Mouse (Mus musculus): Measurements from ENCODE around the gene Trpm1. TPM values are rescaled to one million over a fixed set of nuclear protein-coding genes. Genes with fewer than 3 reads are reported as not detected.
"Not testable (repeated sequence)": the region's sequence is repeated elsewhere in the genome, so short reads cannot be mapped to it uniquely, and the experiment has no call there.

Trpm1 gene
- 1 to 10 TPM; 9.7 to 9.9 TPM for polyA plus RNA-seq (2017; shearing (Covaris generic))

DNA sequence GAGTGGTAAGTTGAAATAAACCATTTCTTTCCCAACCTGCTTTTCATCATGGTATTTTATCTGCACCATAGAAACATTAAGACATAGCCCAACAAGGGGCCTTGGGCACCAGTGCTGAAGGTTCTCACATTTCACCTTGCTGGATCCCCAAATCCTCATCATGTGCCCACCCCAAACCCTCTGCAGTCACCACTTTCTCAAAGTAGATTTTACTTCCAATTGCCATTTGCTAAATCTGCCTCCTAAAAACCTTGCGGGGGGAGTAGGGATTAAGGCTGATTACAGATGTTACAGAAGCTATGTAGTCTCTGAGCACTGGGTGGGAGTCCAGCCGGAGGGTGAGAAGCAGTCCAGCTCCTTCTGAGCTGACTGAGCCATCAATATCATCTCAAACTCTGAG is at the start of gene Trpm1:
Trpm1 (plus strand) TSS at position 301 of the 400 bp plus-strand sequence.
- no peak for ATAC-seq

DNA sequence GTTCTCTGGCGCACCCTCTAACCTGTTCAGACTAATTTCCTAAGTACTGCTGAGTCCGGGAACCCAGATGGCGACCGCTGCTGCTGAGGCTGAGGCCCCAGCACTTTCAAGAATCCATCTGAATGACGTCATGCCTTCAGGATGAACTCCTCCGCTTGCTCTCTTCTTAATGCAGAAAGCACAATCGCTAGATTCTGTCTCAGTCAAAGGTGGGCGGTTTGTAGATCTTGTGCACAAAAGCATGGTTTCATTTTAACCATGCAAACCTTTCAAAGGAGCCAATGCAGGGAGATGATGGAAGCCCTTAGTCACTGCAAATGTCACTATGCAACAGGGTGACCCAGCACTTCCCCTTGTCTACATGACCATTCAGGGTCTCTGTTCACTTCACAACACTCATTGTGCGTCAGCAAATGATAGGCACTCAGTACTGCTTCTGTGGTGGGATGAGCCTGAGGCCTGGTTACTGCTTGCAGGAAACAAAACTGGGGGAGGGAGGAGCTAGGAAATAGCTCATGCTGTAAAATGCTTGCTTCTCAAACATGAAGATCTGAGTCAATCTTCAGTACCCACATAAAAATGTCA is 31.4 kb upstream of the Trpm1 start:
- ATAC-seq, result peak; percentile 94

DNA sequence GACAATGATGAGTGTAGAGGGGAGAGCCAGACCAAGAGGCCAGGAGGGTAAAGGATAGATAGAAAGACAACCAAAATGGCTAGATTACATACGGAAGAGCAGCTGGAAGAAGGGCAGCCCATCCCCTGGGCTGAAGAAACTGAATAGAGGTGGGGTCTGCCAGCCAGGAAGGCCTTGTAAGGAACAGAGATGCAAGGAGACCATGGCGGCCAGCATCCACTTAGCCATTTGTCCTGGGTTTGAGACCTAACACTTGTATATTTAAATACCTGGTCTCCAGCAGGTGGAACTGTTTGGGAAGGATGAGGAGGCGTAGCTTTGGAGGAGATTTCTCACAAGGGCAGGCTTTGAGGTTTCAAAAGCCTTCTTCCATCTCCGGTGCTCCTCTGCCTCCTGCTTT is 29.9 kb upstream of the Trpm1 start:
- no peak for ATAC-seq

DNA sequence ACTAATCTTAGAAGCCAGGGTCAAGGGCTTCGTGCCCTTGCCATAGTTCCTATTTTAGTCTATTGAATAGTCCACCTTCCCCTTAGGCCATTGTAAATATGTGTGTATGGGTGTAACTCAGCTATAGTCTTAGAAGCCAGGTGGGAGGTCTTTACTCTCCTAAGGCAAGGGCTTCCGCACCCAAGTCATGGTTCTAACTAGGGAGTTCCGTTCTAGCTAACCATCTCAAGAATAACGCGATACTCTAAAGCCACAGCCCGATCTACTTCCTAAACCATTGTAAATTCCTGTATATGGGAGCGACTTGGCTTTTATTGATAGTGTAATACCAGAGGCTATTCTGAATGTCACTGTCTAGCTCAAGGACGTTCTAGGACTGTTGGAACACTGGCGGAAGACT is 27.6 kb upstream of the Trpm1 start:
- not testable (repeated sequence) for ATAC-seq

DNA sequence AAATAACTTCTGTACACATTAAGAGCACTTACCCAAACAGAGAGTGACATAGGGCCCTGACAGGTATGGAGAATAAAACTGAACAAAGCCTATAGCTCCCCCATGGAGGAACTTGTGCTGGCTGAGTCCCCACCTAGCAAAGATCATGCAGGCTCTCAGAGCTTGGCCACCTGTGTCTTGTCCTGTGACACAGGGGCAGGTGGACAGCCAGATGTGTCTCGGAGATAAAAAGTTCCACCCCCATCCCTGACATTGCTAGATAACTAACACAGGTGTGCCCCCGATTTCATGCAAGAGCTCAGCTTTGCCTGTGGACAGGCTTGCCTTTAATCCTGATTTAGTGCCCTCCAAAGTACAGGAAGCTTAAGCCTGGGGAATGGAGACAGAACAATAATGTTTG is 13.8 kb upstream of the Trpm1 start:
- ATAC-seq, result no peak

DNA sequence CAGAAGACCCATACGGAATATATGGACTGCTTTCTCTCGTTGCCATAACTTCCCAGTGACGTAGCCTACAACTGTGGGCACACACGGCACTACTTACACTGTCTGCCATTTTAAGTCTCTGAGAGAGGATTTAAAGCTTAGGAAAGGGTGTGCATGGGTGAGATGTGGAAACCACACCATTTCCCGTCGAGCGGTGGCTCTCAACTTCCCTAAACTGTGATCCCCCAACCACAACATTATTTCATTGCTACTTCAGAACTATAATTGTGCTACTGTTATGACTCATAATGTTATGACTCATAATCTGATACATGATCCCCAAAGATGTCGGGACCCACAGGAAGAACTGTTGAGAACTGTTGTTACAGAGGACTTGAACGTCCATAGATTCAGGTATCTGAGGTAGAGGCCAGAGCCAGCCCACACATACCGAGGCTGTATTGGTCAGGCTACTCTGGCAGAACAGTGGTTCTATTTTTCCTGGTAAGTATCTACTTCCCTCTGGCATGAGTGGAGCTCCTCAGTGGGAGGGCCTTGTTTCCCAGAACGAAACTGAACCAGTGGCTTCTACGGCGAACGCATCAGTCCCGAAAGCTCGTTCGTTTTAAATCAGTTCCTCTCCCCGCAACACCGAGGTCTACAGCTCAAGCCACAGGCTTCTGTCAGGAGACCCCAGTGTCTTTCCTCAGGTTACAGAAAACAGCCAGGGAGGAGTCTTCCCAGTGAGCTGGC is 12.2 kb upstream of the Trpm1 start:
- ATAC-seq, result peak; percentile 91

DNA sequence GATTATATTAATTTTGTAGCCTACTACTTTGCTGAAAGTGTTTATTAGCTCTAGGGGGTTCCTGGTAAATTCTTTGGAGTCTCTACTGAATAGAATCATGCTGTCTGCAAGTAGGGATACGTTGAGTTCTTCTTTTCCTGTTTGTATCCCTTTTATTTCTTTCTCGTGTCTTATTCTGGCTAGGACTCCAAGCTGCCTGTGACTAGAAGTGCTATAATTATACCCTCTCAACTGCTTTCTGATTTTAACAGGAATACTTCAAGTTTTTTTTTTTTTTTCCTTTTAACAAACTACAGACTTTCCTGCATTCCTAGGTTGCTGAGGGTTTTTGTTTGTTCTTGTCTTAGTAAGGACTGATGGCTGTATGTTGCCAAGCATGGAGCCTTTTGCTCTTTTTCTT is 4.3 kb upstream of the Trpm1 start:
- ATAC-seq, result no peak

DNA sequence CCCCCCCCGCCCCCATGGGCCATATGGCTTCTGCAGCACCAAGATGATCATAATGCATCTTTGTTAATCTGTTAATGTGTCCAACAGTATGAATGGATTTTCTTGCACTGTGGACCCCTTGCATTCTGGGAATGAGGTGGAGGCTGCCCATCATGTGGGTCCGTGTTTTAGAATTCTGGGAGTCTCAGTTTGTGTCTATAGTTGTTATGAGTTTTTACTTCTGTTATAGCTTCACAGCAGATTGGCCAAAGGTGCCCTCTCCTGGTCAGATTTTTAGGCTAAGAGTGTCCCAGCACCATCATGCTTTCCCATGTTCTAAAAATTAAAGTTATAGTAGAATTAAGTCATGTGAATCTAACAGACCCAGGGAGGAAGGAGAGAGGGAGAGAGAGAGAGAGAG is 3.9 kb upstream of the Trpm1 start:
- ATAC-seq, result no peak

DNA sequence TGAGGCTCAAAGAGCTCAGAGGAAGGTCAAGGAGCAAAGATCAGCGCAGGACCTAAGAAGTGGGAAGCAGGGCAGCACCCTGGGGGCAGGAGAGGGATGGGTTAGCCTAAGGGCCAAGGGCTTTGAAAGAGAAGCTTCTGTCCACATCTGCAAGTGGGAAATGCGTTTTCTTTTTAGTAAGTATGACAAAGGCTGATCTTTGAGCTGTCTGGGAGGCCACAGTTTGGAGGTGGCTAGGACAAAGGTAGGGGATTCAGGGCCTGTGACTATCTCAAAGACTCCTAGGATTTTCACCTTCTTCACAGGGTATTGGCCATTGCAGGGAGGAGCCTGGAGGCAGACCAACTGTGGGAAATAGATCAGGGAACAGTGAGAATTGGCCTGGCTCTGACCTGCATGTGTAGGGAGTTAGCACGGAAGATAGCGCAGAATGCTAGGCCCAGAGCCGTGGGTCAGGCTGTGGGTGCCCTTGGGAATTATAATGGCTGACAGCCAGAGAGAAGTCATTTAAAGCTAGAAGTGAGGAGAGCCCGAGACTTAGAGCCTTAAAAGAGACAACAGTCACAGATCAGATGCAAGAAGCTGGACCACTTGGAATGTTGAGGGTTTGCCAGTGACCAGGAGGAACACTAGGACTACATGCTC is 3.1 kb upstream of the Trpm1 start:
- no peak for ATAC-seq

DNA sequence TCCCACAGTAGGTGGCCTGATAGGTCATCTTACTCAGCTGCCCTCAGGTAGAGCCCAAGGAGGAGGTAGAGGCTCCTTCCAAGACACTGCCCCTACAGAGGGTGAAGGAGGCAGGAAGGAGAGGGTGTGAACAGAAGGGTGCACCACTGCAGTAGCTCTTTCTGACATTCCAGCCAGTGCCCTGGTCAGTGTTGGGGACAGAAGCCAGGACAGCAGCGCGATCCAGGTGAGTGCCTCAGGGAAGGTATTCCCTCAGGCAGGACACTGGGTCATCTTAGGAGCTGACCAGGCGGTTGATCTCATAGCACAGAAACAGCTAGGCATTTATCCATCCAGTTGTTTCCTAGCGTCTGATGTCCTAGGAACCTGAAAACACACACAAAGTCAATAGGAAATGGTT is 1.6 kb downstream of the Trpm1 start:
- ATAC-seq, result no peak

DNA sequence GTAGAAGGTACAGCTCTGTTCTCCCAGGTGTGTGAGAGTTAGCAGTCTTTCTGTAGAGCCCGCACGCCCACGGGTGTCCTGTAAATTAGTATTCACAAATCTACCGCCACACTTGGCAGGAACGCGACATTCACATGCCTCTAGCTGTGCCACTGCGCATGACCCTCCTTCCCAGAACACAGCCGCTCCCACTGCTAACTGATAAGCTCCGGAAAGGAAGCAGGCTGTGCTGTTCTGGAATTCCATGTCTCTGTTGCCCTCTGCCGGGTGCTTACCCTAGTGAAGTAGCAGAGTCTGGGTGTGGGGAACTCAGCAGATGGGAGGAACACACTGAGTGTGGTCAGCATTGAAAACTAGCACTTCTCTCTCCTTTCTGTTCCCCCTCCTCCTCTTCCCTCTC is 2.1 kb downstream of the Trpm1 start:
- no peak for ATAC-seq

DNA sequence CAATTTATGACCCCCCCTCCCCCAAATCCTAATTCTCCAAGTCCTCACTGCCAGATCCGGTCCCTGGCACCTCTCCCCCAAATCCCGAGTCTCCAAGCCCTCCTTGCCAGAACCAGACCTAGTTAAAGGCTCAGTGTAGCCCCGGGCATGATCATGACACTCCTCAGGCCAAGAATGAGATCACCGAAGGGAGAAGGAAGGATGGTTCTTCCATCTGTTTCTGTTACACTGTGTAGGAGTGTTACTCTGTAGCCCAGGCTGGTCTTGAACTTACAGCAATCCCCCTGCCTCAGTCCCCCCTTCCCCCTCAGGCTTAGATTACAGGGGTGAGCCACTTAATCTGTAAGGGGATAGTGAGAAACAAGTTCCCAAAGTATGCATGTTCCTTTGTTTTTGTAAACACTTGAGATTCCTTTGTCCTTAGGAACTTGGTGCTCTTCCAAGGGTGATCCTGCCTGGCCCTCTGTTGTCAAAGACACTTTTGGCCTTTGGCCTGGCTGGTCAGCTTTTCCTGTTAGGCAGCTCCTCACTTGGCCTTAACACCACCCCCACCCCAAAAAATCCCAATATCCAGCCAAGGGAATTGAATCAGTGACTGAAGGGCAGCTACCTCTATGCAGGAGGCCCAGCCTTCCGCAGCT is 2.8 kb downstream of the Trpm1 start:
- no peak for ATAC-seq

DNA sequence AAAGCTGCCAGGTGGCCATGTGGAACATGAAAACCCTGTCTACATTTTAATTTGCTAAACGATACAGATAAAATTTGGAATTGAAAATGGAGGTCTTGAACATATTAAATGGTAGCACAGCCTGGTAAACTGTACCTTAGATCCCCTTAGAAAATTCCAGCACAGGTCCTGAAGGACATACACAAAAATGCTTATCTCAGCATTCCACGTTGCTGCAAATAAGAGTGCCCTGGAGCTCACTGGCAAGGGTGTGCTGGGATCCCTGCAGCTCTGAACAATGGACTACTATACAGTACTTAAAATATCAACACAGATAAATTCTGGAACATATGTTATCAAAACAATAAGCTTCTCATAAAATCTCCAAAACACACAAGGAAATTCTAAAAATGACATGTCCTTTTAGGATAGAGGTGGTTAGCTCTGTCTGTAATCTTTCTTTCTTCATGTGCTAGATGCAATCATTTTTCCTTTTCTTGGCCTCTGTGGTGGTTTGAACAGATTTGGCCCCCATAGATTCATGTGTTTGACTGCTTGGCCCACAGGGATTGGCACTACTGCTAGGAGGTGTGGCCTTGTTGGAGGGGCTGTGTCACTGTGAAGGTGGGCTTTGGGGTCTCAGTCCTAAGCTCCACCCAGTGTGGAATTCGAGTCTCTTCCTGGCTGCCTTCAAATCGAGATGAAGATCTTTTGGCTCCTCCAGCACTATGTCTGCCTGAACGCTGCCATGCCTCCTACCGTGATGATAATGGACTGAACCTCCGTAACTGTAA is 3.5 kb downstream of the Trpm1 start:
- no peak for ATAC-seq

DNA sequence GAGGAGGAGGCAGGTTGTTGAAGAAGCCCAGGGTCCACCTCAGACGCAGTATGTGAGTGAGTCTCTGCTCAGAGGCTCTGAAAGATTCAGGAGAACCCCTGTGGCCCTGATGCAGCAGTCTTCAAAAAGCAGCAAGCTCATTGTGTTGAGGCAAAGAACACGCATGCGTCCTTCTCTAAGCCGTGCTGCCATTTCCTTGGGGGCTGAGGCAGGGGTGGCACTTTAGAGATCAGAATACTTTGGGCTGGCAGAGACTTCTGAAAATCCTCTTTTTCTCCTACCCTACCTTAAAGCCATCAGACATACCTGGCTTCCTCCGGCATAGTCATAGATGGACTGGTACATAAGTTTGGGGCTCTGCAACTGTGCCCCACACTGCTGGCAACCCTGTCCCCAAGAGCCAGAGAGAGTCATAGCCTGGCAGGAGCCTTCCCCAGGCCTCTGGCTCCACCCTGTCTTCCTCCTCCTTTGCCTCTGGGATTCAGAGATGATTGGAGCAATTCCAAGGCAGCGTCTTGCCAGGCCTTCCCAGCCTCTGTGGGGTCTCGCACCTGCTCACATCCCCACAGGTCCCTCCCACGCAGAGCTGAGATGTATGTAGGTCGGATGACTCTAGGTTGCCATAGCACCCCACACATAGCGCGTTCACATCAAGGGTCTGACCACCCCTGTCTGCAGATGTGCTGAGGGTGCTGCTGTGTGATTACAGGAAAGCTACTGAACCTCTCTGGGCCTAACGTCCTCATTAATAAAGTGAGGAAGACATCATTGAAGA is 4.8 kb downstream of the Trpm1 start:
- peak; percentile 57 for ATAC-seq

DNA sequence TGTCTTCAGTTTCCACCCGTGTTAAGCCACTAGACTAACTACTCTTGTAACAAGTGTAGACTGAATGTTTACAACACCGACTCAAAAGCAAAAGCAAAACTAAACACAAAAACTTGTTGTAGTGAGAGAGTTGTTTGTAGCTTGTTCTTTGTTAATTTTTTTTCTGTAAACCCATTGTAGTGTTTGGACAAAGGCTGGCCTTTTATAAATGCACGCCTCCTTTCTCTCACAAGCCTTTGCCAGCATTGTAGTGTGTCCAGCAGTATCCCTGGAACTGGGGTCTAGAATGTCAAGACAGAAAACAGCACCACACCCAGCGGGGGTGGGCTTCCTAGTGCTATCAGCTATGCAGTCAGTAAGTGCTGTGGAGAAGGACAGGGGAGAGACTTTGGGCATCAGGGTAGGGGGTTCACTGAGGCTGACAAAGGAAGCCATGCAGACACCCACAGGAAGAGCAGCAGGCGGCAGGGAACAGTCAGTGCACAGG is 5.5 kb downstream of the Trpm1 start:
- ATAC-seq, result peak; percentile 52

DNA sequence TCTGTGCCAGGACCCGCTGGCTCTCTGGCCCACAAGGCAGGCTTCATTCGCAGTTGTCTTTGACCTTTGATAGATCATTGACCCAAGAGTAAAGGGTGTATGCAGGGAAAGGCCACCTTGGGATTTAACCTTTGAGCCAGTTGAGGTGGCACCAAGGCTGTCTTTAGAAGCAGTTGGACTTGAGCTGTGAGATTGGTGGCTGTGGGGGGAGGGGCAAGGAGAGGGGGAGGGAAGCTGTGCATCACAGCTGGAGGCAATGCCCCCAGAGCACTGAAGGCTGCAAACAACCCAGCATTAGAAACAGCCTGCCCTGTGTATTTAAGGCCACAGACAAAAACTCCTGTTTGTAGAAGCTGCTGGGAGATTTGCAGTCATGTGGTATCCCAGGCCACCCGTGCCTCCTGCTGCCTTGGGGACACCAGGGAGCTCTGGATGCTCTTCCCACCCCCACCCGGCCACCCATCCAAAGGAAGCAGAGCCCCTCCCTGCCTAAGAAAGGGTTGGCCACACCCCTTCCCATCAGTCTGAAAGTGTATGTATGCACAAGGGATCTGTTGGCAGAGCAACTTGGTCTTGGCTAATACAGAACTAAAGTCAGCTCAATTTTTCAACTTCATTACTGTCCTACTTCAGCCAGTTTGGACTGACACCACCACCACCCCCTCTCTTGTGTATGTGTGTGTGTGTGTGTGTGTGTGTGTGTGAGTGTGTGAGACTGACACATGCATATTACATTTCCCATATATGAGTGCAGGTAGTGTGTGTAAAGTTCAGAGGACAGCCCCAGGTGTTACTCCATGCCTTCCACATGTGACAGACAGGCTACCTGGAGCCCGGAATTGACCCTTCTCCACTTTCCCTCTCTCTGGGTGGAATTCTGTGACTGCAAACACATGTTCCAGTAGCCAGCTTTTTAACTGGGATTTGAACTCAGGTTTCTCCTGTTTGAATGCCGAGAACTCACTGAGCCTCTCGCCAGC is 6.3 kb downstream of the Trpm1 start:
- no peak for ATAC-seq

DNA sequence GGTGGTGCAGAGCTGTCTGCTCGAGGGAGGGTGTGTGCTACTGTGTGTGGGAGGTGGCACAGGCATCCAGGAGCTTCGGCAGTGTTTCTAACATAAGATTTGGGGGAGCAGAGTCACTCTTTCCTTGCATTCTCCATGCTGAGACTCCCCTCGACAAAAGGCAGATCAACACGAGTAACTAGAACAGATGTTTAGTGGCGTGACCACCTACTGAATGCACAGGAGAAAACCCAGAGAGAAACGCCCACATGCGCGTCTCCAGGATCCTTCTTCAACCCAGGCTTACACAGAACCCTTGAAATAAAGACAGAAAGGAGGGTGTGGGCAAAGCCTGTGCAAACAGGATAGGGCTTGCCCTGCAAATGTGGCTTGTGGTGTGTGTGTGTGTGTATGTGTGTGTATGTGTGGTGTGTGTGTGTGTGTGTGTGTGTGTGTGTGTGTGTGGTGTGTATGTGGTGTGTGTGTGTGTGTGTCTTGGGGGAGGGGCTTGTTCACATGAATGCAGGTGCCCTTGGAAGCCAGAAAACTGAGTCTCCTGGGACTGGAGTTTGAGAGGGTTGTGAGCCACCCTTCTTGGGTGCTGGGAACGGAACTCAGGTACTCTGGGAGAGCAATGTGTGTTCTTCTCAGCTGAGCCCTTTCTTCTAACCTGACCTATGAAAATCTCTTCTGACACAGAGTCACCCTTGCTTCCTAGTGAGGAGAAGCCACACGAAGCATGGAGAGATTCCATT is 7.3 kb downstream of the Trpm1 start:
- peak; percentile 58 for ATAC-seq

DNA sequence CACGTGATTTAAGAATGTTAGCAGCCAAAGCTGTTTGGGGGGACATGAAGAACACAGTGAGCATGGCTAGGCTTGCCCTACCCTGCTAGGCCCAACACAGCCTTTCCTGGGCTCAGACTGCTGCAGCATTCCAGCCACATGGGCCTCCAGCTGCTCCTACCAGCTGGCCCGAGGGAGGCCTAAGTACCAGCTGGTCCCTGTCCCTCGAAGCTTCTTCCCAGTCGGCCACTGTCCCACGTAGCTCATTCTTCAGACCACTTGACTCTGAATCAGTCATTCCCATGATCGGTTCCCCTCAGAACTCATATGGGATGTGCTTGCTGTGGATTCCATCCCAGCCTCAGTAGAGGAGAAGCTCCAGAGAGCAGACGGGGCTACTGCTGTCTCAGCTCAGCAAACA is 8.4 kb downstream of the Trpm1 start:
- no peak for ATAC-seq

DNA sequence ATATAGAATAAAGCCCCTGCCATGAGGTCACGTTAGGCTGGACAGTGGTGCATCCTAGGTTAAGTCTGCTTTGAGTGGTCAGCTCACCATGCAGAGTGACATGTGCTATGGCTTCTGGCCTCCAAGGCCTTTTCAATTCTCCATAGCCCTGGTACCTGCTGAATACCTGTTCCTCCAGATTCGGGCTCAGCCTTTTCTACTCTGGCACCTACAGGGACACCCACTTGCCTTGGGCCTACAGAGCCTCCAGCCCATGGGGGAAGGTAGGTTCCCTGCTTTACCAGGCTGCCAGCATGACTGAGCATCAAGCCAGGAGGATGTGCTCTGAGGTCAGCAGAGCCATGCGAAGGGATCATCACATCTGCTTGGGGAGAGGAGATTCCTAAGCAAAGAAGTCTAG is 9.5 kb downstream of the Trpm1 start:
- ATAC-seq, result no peak

DNA sequence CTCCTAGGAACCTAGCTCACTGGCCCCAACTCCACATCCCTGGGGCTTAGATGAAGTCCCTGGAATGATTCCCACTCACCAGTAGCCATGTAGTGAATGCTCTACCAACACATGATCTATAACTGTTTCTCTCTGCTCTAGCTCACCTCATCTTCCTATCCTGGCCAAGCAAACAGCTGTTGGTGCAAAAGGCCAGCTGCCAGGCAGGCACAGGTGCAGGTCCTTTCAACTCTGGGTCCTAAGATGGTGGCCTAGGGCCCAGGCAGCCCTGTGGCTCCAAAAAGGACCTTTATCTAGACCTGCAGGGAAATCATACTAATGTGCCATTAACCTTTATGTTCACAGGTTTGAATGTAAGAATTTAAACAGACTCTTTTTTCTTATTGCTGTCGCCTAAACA is 10.3 kb downstream of the Trpm1 start:
- ATAC-seq, result no peak
